Mouse (Mus musculus) heart, postnatal 0 days (tissue): ENCODE measurements around the gene Snx30. TPM values are rescaled to one million over a fixed set of nuclear protein-coding genes. Genes with fewer than 3 reads are reported as not detected.
"Not testable (repeated sequence)": the region's sequence is repeated elsewhere in the genome, so short reads cannot be mapped to it uniquely, and the experiment has no call there.

Experiments
- ATAC-seq: fragments of 200-750 bp; cut with Nextera tagmentation; 2 replicates; pipeline ENCODE4 v1.8.0; 2017; ENCODE audit warnings: low read depth, moderate number of reproducible peaks, moderate library complexity; ENCODE audit not compliant: insufficient read depth
- DNase-seq: peaks from one replicate; pipeline ENCODE4 v3.0.0-alpha.2; 2016; ENCODE audit warnings: low spot score
- H3K27ac ChIP-seq: fragments of 300-500 bp; sonication (generic); 2 replicates; pipeline ENCODE4 v1.5.1; 2014; ENCODE audit warnings: low read depth, mild to moderate bottlenecking
- H3K27me3 ChIP-seq: fragments of 300-500 bp; sonication (generic); 2 replicates; pipeline ENCODE4 v1.6.1; 2014; ENCODE audit warnings: low read length, mixed read lengths; ENCODE audit not compliant: control insufficient read depth, insufficient read depth
- H3K36me3 ChIP-seq: fragments of 300-500 bp; sonication (generic); replicated peaks from 2 replicates; pipeline ENCODE4 v1.6.1; 2014; ENCODE audit warnings: low read length, mixed read lengths; ENCODE audit not compliant: control insufficient read depth, insufficient read depth
- H3K4me1 ChIP-seq: fragments of 300-500 bp; sonication (generic); 2 replicates; pipeline ENCODE4 v1.6.1; 2014; ENCODE audit warnings: antibody characterized with exemption; ENCODE audit not compliant: control insufficient read depth, insufficient read depth
- H3K4me2 ChIP-seq: fragments of 300-500 bp; sonication (generic); 2 replicates; pipeline ENCODE4 v1.6.1; 2014; ENCODE audit warnings: low read depth, mild to moderate bottlenecking, low read length, moderate library complexity
- H3K4me3 ChIP-seq: fragments of 300-500 bp; sonication (generic); 2 replicates; pipeline ENCODE4 v1.5.1; 2014; ENCODE audit warnings: low read depth, low read length
- H3K9ac ChIP-seq: fragments of 300-500 bp; sonication (generic); replicated peaks from 2 replicates; pipeline ENCODE4 v1.6.1; 2014; ENCODE audit warnings: low read depth, low read length, mixed read lengths
- H3K9me3 ChIP-seq: fragments of 300-500 bp; sonication (generic); replicated peaks from 2 replicates; pipeline ENCODE4 v1.6.1; 2016; ENCODE audit warnings: low read length; ENCODE audit not compliant: control insufficient read depth
- CTCF ChIP-seq: IDR thresholded peaks from 2 replicates; pipeline ENCODE4 v1.5.1; 2016; ENCODE audit warnings: antibody characterized with exemption, control low read depth, low read depth
- EP300 ChIP-seq: IDR thresholded peaks from 2 replicates; pipeline ENCODE4 v1.6.1; 2016; ENCODE audit warnings: antibody characterized with exemption, low read depth
- WGBS: fragments of 180-500 bp; shearing (Covaris S2); extraction: QIAGEN DNeasy Blood & Tissue Kit; methylation state at CpG from one replicate; pipeline ENCODE4 v1.1.7; 2014; 5-methylcytosine and 5-hydroxymethylcytosine counted together
- polyA plus RNA-seq: library from polyadenylated mRNA; unstranded; fragments of >200 nt; fragmentation: Nextera tagmentation; extraction: Ambion mirVana; gene quantifications from 2 replicates; pipeline ENCODE4 v1.2.1, GENCODE M21; 2015
- total RNA-seq: library from RNA; depleted of rRNA; stranded (reverse); fragments of >200 nt; gene quantifications from 2 replicates; pipeline ENCODE4 v1.2.3, GENCODE M21; 2014; ENCODE audit warnings: low replicate concordance

Snx30 gene
- total and polyA plus RNA-seq, 2 experiments from 2014 or later: 2.9 to 4.5 TPM

- Histone ChIP-seq H3K36me3 (no peaks in the 10 kb centered on the region), H3K4me1 (peaks cover 4% of the 10 kb centered on the region; the same call in 1 of the 2 replicates), H3K9me3 (no peaks in the 10 kb centered on the region), H3K27ac (no peak overlapping the region), H3K4me2 (no peak overlapping the region), H3K4me3 (no peak overlapping the region), H3K9ac (no peak overlapping the region), H3K27me3 (no peaks in the 10 kb centered on the region)
- no peak for TF ChIP-seq CTCF
- TF ChIP-seq EP300: no peak
- DNase-seq (no peak), ATAC-seq (no peak)
- 36% methylated on average over 2 of the region's 2 CpGs for WGBS
Observed at GRCm38 (mm10) chr4:59785412-59785811, 20.2 kb upstream of the Snx30 start.

DNA sequence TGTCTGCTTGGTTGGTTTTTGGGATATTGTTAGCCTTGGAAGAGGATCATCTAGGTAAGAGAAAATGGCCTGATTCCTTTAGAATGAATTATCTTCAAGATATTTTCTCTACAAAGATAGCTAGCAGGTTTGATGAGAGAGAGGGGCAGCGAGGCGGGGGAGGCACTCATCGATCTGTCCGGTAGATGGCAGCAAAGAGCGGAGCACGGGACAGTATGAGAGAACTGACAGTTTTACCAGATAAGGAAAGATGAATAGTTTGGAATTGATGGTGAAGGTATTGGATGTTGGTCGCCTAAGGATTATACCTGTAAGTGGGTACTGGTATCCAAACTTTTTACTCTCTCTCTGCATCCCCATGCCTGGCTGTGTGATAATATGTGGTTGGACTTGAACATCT is 19.0 kb upstream of the Snx30 start:
- Histone ChIP-seq H3K4me2 (no peak overlapping the region), H3K36me3 (no peaks in the 10 kb centered on the region), H3K9me3 (no peaks in the 10 kb centered on the region), H3K4me3 (no peak overlapping the region), H3K4me1 (peaks cover 4% of the 10 kb centered on the region; the same call in 1 of the 2 replicates), H3K27me3 (no peaks in the 10 kb centered on the region), H3K27ac (no peak overlapping the region), H3K9ac (no peak overlapping the region)
- 1% methylated on average over 7 of the region's 7 CpGs for WGBS
- ATAC-seq (no peak), DNase-seq (peak; percentile 43)
- TF ChIP-seq CTCF (peak; percentile 90), EP300 (no peak)

GRCm38 (mm10) chr4:59787126-59787525 is 18.5 kb upstream of the Snx30 start:
- Histone ChIP-seq H3K4me2 (no peak overlapping the region), H3K27me3 (no peaks in the 10 kb centered on the region), H3K9me3 (no peaks in the 10 kb centered on the region), H3K4me3 (no peak overlapping the region), H3K4me1 (peaks cover 4% of the 10 kb centered on the region; the same call in 1 of the 2 replicates), H3K27ac (no peak overlapping the region), H3K9ac (no peak overlapping the region), H3K36me3 (no peaks in the 10 kb centered on the region)
- ATAC-seq (no peak), DNase-seq (no peak)
- 60% methylated on average over 6 of the region's 6 CpGs for whole genome bisulfite sequencing
- TF ChIP-seq EP300 (no peak), CTCF (no peak)

- Histone ChIP-seq H3K9ac (no peak overlapping the region), H3K9me3 (no peaks in the 10 kb centered on the region), H3K4me3 (no peak overlapping the region), H3K4me2 (no peak overlapping the region), H3K4me1 (no peaks in the 10 kb centered on the region), H3K27me3 (no peaks in the 10 kb centered on the region), H3K27ac (no peak overlapping the region), H3K36me3 (no peaks in the 10 kb centered on the region)
- TF ChIP-seq CTCF: no peak
- TF ChIP-seq EP300: no peak
- no peak for DNase-seq
- ATAC-seq: no peak
Observed at GRCm38 (mm10) chr4:59789015-59789414, 16.6 kb upstream of the Snx30 start.

DNA sequence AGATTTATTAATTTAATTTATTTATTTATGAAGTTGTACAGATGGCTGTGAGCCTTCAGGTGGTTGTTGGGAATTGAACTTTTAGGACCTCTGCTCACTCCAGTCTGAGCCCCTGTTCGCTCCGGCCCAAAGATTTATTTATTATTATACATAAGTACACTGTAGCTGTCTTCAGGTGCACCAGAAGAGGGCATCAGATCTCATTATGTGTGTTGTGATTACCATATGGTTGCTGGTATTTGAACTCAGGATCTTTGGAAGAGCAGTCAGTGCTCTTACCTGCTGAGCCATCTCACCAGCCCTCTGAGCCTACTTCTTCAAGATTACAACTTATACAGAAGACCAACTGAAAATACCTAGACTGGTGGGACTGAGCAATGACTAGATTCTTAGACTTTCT is 12.0 kb upstream of the Snx30 start:
- not testable (repeated sequence) for H3K27me3 ChIP-seq, H3K36me3 ChIP-seq, H3K4me2 ChIP-seq, H3K4me1 ChIP-seq, H3K4me3 ChIP-seq, ATAC-seq, H3K9me3 ChIP-seq, H3K27ac ChIP-seq, H3K9ac ChIP-seq, DNase-seq
- 79% methylated on average over 2 of the region's 2 CpGs for WGBS
- TF ChIP-seq CTCF: peak; percentile 21; the same call in 1 of the 2 replicates

DNA sequence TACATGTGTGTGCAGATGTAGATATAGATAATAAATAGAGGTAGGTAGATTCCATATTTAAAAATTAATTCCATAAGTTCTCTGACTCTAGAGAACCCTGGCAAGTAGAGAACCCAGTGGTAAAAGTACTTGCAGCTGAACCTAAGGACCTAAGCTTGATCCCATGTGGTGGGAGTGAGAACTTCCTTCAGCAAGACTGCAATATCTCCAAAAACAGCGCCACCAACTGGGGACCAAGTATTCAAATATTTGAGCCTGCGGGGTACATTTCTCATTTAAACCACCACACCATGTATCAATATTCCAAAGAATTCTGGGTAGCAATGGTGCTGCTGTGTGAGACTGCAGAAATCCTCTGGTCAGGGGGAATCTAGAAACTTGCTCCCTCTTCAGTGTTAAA is 11.5 kb upstream of the Snx30 start:
- H3K4me2 ChIP-seq: no peak overlapping the region
- no peak overlapping the region for H3K27ac ChIP-seq
- no peak overlapping the region for H3K9ac ChIP-seq
- no peaks in the 10 kb centered on the region for H3K36me3 ChIP-seq
- no peaks in the 10 kb centered on the region for H3K4me1 ChIP-seq
- H3K4me3 ChIP-seq: no peak overlapping the region
- no peaks in the 10 kb centered on the region for H3K9me3 ChIP-seq
- no peaks in the 10 kb centered on the region for H3K27me3 ChIP-seq
- 75% methylated on average over 2 of the region's 2 CpGs for WGBS
- no peak for DNase-seq
- no peak for ATAC-seq
- no peak for TF ChIP-seq EP300
- TF ChIP-seq CTCF: peak; percentile 14; the same call in 1 of the 2 replicates
